Mouse (Mus musculus) lung, embryonic 16.5 days (tissue): ENCODE results near the gene Numb. TPM values are rescaled to one million over a fixed set of nuclear protein-coding genes. Genes with fewer than 3 reads are reported as not detected.
A peak's percentile ranks its signal among the peaks of the same experiment; 100 is the strongest.

Experiments used
- ATAC-seq: fragments of 200-750 bp; cut with Nextera tagmentation; 2 replicates; pipeline ENCODE4 v1.8.0; 2017; ENCODE audit warnings: low read depth, mild to moderate bottlenecking, moderate library complexity
- H3K27ac ChIP-seq: fragments of 300-500 bp; sonication (generic); 2 replicates; pipeline ENCODE4 v1.5.1; 2014; ENCODE audit warnings: mild to moderate bottlenecking, control low read depth, low read length
- H3K27me3 ChIP-seq: fragments of 300-500 bp; sonication (generic); 2 replicates; pipeline ENCODE4 v1.6.1; 2014; ENCODE audit warnings: low read depth, low read length, mixed read lengths; ENCODE audit not compliant: control insufficient read depth, insufficient read depth
- H3K36me3 ChIP-seq: fragments of 300-500 bp; sonication (generic); 2 replicates; pipeline ENCODE4 v1.6.1; 2014; ENCODE audit warnings: low read length; ENCODE audit not compliant: control insufficient read depth, insufficient read depth
- H3K4me1 ChIP-seq: fragments of 300-500 bp; sonication (generic); replicated peaks from 2 replicates; pipeline ENCODE4 v1.6.1; 2014; ENCODE audit warnings: low read length, mixed read lengths; ENCODE audit not compliant: control insufficient read depth, insufficient read depth
- H3K4me2 ChIP-seq: fragments of 300-500 bp; sonication (generic); 2 replicates; pipeline ENCODE4 v1.6.1; 2014; ENCODE audit warnings: low read depth, low read length, control low read depth
- H3K4me3 ChIP-seq: fragments of 300-500 bp; sonication (generic); 2 replicates; pipeline ENCODE4 v1.5.1; 2014; ENCODE audit warnings: mild to moderate bottlenecking, low read length, control low read depth
- H3K9ac ChIP-seq: fragments of 300-500 bp; sonication (generic); 2 replicates; pipeline ENCODE4 v1.6.1; 2014; ENCODE audit warnings: low read length, control low read depth
- H3K9me3 ChIP-seq: fragments of 300-500 bp; sonication (generic); 2 replicates; pipeline ENCODE4 v1.6.1; 2016; ENCODE audit warnings: low read length; ENCODE audit not compliant: control insufficient read depth
- WGBS: fragments of 180-500 bp; shearing (Covaris S2); extraction: QIAGEN DNeasy Blood & Tissue Kit; methylation state at CpG from one replicate; pipeline ENCODE4 v1.1.7; 2014; 5-methylcytosine and 5-hydroxymethylcytosine counted together
- polyA plus RNA-seq: library from polyadenylated mRNA; unstranded; fragments of >200 nt; fragmentation: Nextera tagmentation; extraction: Ambion mirVana; gene quantifications from 2 replicates; pipeline ENCODE4 v1.2.1, GENCODE M21; 2015

Gene Numb
- polyA plus RNA-seq, 1 experiment from 2014 or later: 46.6 TPM

- WGBS: 54% methylated on average over 9 of the region's 9 CpGs
- H3K27me3 ChIP-seq: no peaks in the 10 kb centered on the region
- H3K9ac ChIP-seq: no peak overlapping the region
- H3K9me3 ChIP-seq: peaks cover 3% of the 10 kb centered on the region
- H3K27ac ChIP-seq: no peak overlapping the region
- H3K4me2 ChIP-seq: no peak overlapping the region
- H3K4me1 ChIP-seq: no peaks in the 10 kb centered on the region
- no peak for ATAC-seq
- no peak overlapping the region for H3K4me3 ChIP-seq
- H3K36me3 ChIP-seq: peaks cover 42% of the 10 kb centered on the region
Measured at GRCm38 (mm10) chr12:83800943-83801342, 120.8 kb downstream of the Numb start.

- Histone ChIP-seq H3K4me2 (no peak overlapping the region), H3K9ac (no peak overlapping the region), H3K4me3 (no peak overlapping the region), H3K9me3 (no peaks in the 10 kb centered on the region), H3K4me1 (no peaks in the 10 kb centered on the region), H3K27me3 (no peaks in the 10 kb centered on the region), H3K27ac (no peak overlapping the region), H3K36me3 (peaks cover 22% of the 10 kb centered on the region)
- WGBS: 96% methylated on average over 5 of the region's 5 CpGs
- ATAC-seq: no peak
Measured at GRCm38 (mm10) chr12:83798313-83798712, 123.4 kb downstream of the Numb start.

- 92% methylated on average over 7 of the region's 7 CpGs for WGBS
- no peaks in the 10 kb centered on the region for H3K4me1 ChIP-seq
- no peak overlapping the region for H3K9ac ChIP-seq
- peaks cover 25% of the 10 kb centered on the region for H3K36me3 ChIP-seq
- no peak overlapping the region for H3K4me3 ChIP-seq
- no peak overlapping the region for H3K27ac ChIP-seq
- no peaks in the 10 kb centered on the region for H3K9me3 ChIP-seq
- no peaks in the 10 kb centered on the region for H3K27me3 ChIP-seq
- H3K4me2 ChIP-seq: no peak overlapping the region
- ATAC-seq: no peak
Measured at GRCm38 (mm10) chr12:83795586-83795985, 126.1 kb downstream of the Numb start.

GRCm38 (mm10) chr12:83795051-83795450 is 126.7 kb downstream of the Numb start:
- no peak for ATAC-seq
- H3K9ac ChIP-seq: no peak overlapping the region
- no peak overlapping the region for H3K4me2 ChIP-seq
- H3K27ac ChIP-seq: no peak overlapping the region
- no peak overlapping the region for H3K4me3 ChIP-seq
- H3K36me3 ChIP-seq: peaks cover 23% of the 10 kb centered on the region
- no peaks in the 10 kb centered on the region for H3K4me1 ChIP-seq
- no peaks in the 10 kb centered on the region for H3K9me3 ChIP-seq
- no peaks in the 10 kb centered on the region for H3K27me3 ChIP-seq
- WGBS: 31% methylated on average over 2 of the region's 2 CpGs

- H3K4me3 ChIP-seq: no peak overlapping the region
- H3K27ac ChIP-seq: no peak overlapping the region
- H3K9ac ChIP-seq: no peak overlapping the region
- H3K4me1 ChIP-seq: no peaks in the 10 kb centered on the region
- H3K9me3 ChIP-seq: no peaks in the 10 kb centered on the region
- ATAC-seq: no peak
- H3K4me2 ChIP-seq: no peak overlapping the region
- WGBS: 59% methylated on average over 10 of the region's 10 CpGs
- H3K27me3 ChIP-seq: no peaks in the 10 kb centered on the region
- peaks cover 18% of the 10 kb centered on the region for H3K36me3 ChIP-seq
Measured at GRCm38 (mm10) chr12:83792706-83793410, 128.9 kb downstream of the Numb start.

GRCm38 (mm10) chr12:83791737-83792136 is 130.0 kb downstream of the Numb start:
- Histone ChIP-seq H3K27ac (no peak overlapping the region), H3K27me3 (no peaks in the 10 kb centered on the region), H3K4me2 (no peak overlapping the region), H3K36me3 (peaks cover 15% of the 10 kb centered on the region), H3K4me1 (no peaks in the 10 kb centered on the region), H3K9me3 (no peaks in the 10 kb centered on the region), H3K4me3 (no peak overlapping the region), H3K9ac (no peak overlapping the region)
- ATAC-seq: 0 out of 2 replicates have a peak, but pooled peaks have one; percentile 15
- WGBS: 85% methylated on average over 10 of the region's 10 CpGs

- Histone ChIP-seq H3K4me3 (no peak overlapping the region), H3K27ac (no peak overlapping the region), H3K36me3 (peaks cover 11% of the 10 kb centered on the region), H3K4me1 (no peaks in the 10 kb centered on the region), H3K9ac (no peak overlapping the region), H3K27me3 (no peaks in the 10 kb centered on the region), H3K4me2 (no peak overlapping the region), H3K9me3 (no peaks in the 10 kb centered on the region)
- WGBS: 55% methylated on average over 4 of the region's 4 CpGs
- ATAC-seq: no peak
Measured at GRCm38 (mm10) chr12:83790749-83791148, 131.0 kb downstream of the Numb start.

GRCm38 (mm10) chr12:83789781-83790140 is 132.0 kb downstream of the Numb start:
- H3K27ac ChIP-seq: no peak overlapping the region
- H3K27me3 ChIP-seq: no peaks in the 10 kb centered on the region
- no peak for ATAC-seq
- no peak overlapping the region for H3K4me3 ChIP-seq
- no peak overlapping the region for H3K9ac ChIP-seq
- WGBS: 34% methylated on average over 4 of the region's 4 CpGs
- H3K36me3 ChIP-seq: peaks cover 7% of the 10 kb centered on the region
- no peaks in the 10 kb centered on the region for H3K4me1 ChIP-seq
- H3K9me3 ChIP-seq: no peaks in the 10 kb centered on the region
- H3K4me2 ChIP-seq: no peak overlapping the region

GRCm38 (mm10) chr12:83789051-83789780 is 132.5 kb downstream of the Numb start:
- H3K27ac ChIP-seq: no peak overlapping the region
- H3K4me1 ChIP-seq: no peaks in the 10 kb centered on the region
- ATAC-seq: no peak
- H3K27me3 ChIP-seq: no peaks in the 10 kb centered on the region
- H3K4me2 ChIP-seq: no peak overlapping the region
- peaks cover 7% of the 10 kb centered on the region for H3K36me3 ChIP-seq
- 84% methylated on average over 17 of the region's 17 CpGs for WGBS
- H3K9ac ChIP-seq: no peak overlapping the region
- H3K9me3 ChIP-seq: no peaks in the 10 kb centered on the region
- H3K4me3 ChIP-seq: no peak overlapping the region
